Mouse (Mus musculus) bone marrow, adult 2 months (tissue): ENCODE measurements around the gene Nek4.

Source experiments
- CTCF ChIP-seq: fragments of 200-500 bp; IDR thresholded peaks from 2 replicates; pipeline ENCODE4 v1.5.1; 2011; ENCODE audit warnings: low read length, control low read depth; ENCODE audit not compliant: control insufficient read depth, insufficient read depth
- POLR2A ChIP-seq: fragments of 200-500 bp; IDR thresholded peaks from 2 replicates; pipeline ENCODE4 v1.6.1; 2011; ENCODE audit warnings: low read depth, mild to moderate bottlenecking, control low read depth, low read length, borderline replicate concordance; ENCODE audit not compliant: control insufficient read depth

GRCm38 (mm10) chr14:30960366-30960765 lies 9.2 kb downstream of the Nek4 start:
- TF ChIP-seq CTCF (no peak), POLR2A (no peak)
